Mouse (Mus musculus): Measurements from ENCODE around the gene Serinc2. TPM values are rescaled to one million over a fixed set of nuclear protein-coding genes. Genes with fewer than 3 reads are reported as not detected.

The Serinc2 gene
- total and polyA plus RNA-seq, 3 experiments: 0.08 to 0.20 TPM; not detected in 1

DNA sequence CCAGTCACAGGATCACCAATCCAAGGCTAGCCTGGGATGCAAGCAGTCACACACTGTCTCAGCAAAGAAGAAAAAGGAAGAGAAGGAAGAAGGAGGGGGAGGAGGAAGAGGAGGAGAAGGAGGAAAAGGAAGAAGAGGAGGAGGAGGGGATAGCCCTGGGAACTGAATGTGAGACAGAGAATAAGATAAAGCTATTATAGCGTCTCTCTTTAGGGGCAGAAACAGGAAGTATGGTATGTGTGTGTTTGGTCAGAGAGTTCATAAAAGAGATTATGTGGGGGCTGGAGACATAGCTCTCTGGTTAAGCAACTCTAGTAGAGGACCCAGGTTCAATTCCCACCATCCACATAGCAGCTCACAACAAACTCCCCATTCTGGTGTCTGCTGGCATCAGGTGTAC lies 44.2 kb upstream of the Serinc2 start:
- Histone ChIP-seq H3K4me2 (ENCODE audit: insufficient read depth, low read depth, poor library complexity, severe bottlenecking) (no peak overlapping the region), H3K4me3 (replicated peaks in 1 of 3; ENCODE audit: low read depth in 2 of 3, low read length in 2 of 3, poor library complexity in 1 of 3) (no peak overlapping the region), H3K4me1 (ENCODE audit: control insufficient read depth in 1 of 2, insufficient read depth in 2 of 2) (peaks cover 0 to 8% of the 10 kb centered on the region in 2 experiments; a peak in 2 of 4 replicates), H3K9ac (ENCODE audit: insufficient read depth, low read depth) (no peak overlapping the region), H3K9me3 (replicated peaks; ENCODE audit: low read length) (no peaks in the 10 kb centered on the region), H3K36me3 (replicated peaks in 1 of 2; ENCODE audit: control insufficient read depth in 1 of 2, insufficient read depth in 1 of 2, low read length in 1 of 2) (peaks cover 52 to 90% of the 10 kb centered on the region in 2 experiments), H3K27ac (ENCODE audit: insufficient read depth, low read depth) (no peak overlapping the region), H3K27me3 (replicated peaks) (no peaks in the 10 kb centered on the region), H3K79me2 (replicated peaks; ENCODE audit: control insufficient read depth, extremely low read depth, insufficient read depth, poor library complexity, severe bottlenecking) (no peaks in the 10 kb centered on the region)
- in situ Hi-C loops (cut with MboI; ENCODE audit: low pct_ligation_motif_present, low pct_unique_long_range_greater_than_20kb, low sequenced_read_pairs) (no loop called here), dilution Hi-C loops (cut with MboI; ENCODE audit: extremely low pct_ligation_motif_present, extremely low pct_unique_long_range_greater_than_20kb, low sequenced_read_pairs) (no loop called here)
- TF ChIP-seq IRF4 (IDR thresholded peaks at IDR 0.05; ENCODE audit: low read depth, low read length): no peak
- TF ChIP-seq KAT2A (IDR thresholded peaks at IDR 0.05; ENCODE audit: insufficient replicate concordance, low read length): no peak
- TF ChIP-seq USF1 (IDR thresholded peaks at IDR 0.05; ENCODE audit: low read depth, low read length): no peak
- TF ChIP-seq RAD21 (IDR thresholded peaks at IDR 0.05; ENCODE audit: low read depth, low read length): no peak
- no peak for DNase-seq (ENCODE audit: extremely low read depth)

- dilution Hi-C loops (cut with MboI; ENCODE audit: extremely low pct_ligation_motif_present, extremely low pct_unique_long_range_greater_than_20kb, low sequenced_read_pairs): no loop called here
- Histone ChIP-seq H3K4me3 (replicated peaks in 1 of 3; ENCODE audit: low read depth in 2 of 3, low read length in 2 of 3, poor library complexity in 1 of 3) (no peak overlapping the region), H3K9me3 (replicated peaks; ENCODE audit: low read length) (no peaks in the 10 kb centered on the region), H3K27ac (ENCODE audit: insufficient read depth, low read depth) (no peak overlapping the region), H3K9ac (ENCODE audit: insufficient read depth, low read depth) (no peak overlapping the region), H3K36me3 (replicated peaks in 1 of 2; ENCODE audit: control insufficient read depth in 1 of 2, insufficient read depth in 1 of 2, low read length in 1 of 2) (peaks cover 54 to 90% of the 10 kb centered on the region in 2 experiments), H3K79me2 (replicated peaks; ENCODE audit: control insufficient read depth, extremely low read depth, insufficient read depth, poor library complexity, severe bottlenecking) (no peaks in the 10 kb centered on the region), H3K4me2 (ENCODE audit: insufficient read depth, low read depth, poor library complexity, severe bottlenecking) (no peak overlapping the region), H3K4me1 (ENCODE audit: control insufficient read depth in 1 of 2, insufficient read depth in 2 of 2) (peaks cover 0 to 6% of the 10 kb centered on the region in 2 experiments; a peak in 2 of 4 replicates), H3K27me3 (replicated peaks) (no peaks in the 10 kb centered on the region)
- no peak for DNase-seq (ENCODE audit: extremely low read depth)
- in situ Hi-C loops (cut with MboI; ENCODE audit: low pct_ligation_motif_present, low pct_unique_long_range_greater_than_20kb, low sequenced_read_pairs): no loop called here
- TF ChIP-seq BHLHE40 (IDR thresholded peaks at IDR 0.05; ENCODE audit: low read depth, low read length): no peak
- TF ChIP-seq USF1 (IDR thresholded peaks at IDR 0.05; ENCODE audit: low read depth, low read length): no peak
- TF ChIP-seq JUND (conservative IDR thresholded peaks at IDR 0.05; ENCODE audit: low read depth, low read length): no peak
- TF ChIP-seq HCFC1 (IDR thresholded peaks at IDR 0.05; ENCODE audit: low read depth, low read length): no peak
Measured at GRCm38 (mm10) chr4:130322567-130322966, 43.6 kb upstream of the Serinc2 start.

GRCm38 (mm10) chr4:130321640-130322039 lies 42.6 kb upstream of the Serinc2 start:
- in situ Hi-C loops (cut with MboI; ENCODE audit: low pct_ligation_motif_present, low pct_unique_long_range_greater_than_20kb, low sequenced_read_pairs): no loop called here
- Histone ChIP-seq H3K9me3 (replicated peaks; ENCODE audit: low read length) (no peaks in the 10 kb centered on the region), H3K27ac (ENCODE audit: insufficient read depth, low read depth) (no peak overlapping the region), H3K79me2 (replicated peaks; ENCODE audit: control insufficient read depth, extremely low read depth, insufficient read depth, poor library complexity, severe bottlenecking) (no peaks in the 10 kb centered on the region), H3K36me3 (replicated peaks in 1 of 2; ENCODE audit: control insufficient read depth in 1 of 2, insufficient read depth in 1 of 2, low read length in 1 of 2) (peaks cover 56 to 92% of the 10 kb centered on the region in 2 experiments), H3K4me1 (ENCODE audit: control insufficient read depth in 1 of 2, insufficient read depth in 2 of 2) (no peaks in the 10 kb centered on the region), H3K9ac (ENCODE audit: insufficient read depth, low read depth) (no peak overlapping the region), H3K27me3 (replicated peaks) (no peaks in the 10 kb centered on the region), H3K4me2 (ENCODE audit: insufficient read depth, low read depth, poor library complexity, severe bottlenecking) (no peak overlapping the region), H3K4me3 (replicated peaks in 1 of 3; ENCODE audit: low read depth in 2 of 3, low read length in 2 of 3, poor library complexity in 1 of 3) (no peak overlapping the region)
- TF ChIP-seq ETS1 (conservative IDR thresholded peaks at IDR 0.05; ENCODE audit: low read depth, low read length) (no peak), NELFE (IDR thresholded peaks at IDR 0.05; ENCODE audit: low read depth, low read length) (no peak), POLR2A (IDR thresholded peaks at IDR 0.05; ENCODE audit: low read depth, low read length) (no peak), IRF4 (IDR thresholded peaks at IDR 0.05; ENCODE audit: low read depth, low read length) (no peak)
- DNase-seq (ENCODE audit: extremely low read depth): no peak
- dilution Hi-C loops (cut with MboI; ENCODE audit: extremely low pct_ligation_motif_present, extremely low pct_unique_long_range_greater_than_20kb, low sequenced_read_pairs): no loop called here
